Mouse (Mus musculus) bone marrow macrophage, adult 2 months (primary cell): ENCODE measurements around the gene Sept11. TPM values are rescaled to one million over a fixed set of nuclear protein-coding genes. Genes with fewer than 3 reads are reported as not detected.

Experiments used
- H3K27ac ChIP-seq: 2 replicates; pipeline ENCODE4 v1.5.1; 2012; ENCODE audit warnings: low read depth, low read length; ENCODE audit not compliant: insufficient read depth
- H3K4me1 ChIP-seq: 2 replicates; pipeline ENCODE4 v1.6.1; 2012; ENCODE audit warnings: low read length; ENCODE audit not compliant: control insufficient read depth, insufficient read depth
- H3K4me3 ChIP-seq: 2 replicates; pipeline ENCODE4 v1.5.1; 2012; ENCODE audit warnings: mild to moderate bottlenecking, low read length, moderate library complexity; ENCODE audit not compliant: insufficient read depth
- CTCF ChIP-seq: IDR thresholded peaks from 2 replicates; pipeline ENCODE4 v1.5.1; 2012; ENCODE audit warnings: low read depth, mild to moderate bottlenecking, low read length, moderate library complexity
- POLR2A ChIP-seq: IDR thresholded peaks from 2 replicates; pipeline ENCODE4 v1.6.1; 2012; ENCODE audit warnings: mild to moderate bottlenecking, low read depth, low read length, borderline replicate concordance
- polyA plus RNA-seq: library from polyadenylated mRNA; stranded (reverse); fragments of >200 nt; gene quantifications from 2 replicates; pipeline ENCODE4 v1.2.4, GENCODE M21; 2012; ENCODE audit not compliant: missing spikeins, insufficient read depth, insufficient read length

Gene Sept11
- polyA plus RNA-seq, 1 experiment: 23.7 TPM

- no peaks in the 10 kb centered on the region for H3K4me1 ChIP-seq
- H3K4me3 ChIP-seq: no peak overlapping the region
- H3K27ac ChIP-seq: no peak overlapping the region
- TF ChIP-seq CTCF (no peak), POLR2A (no peak)
These were observed 128.4 kb downstream of the Sept11 start for GRCm38 (mm10) chr5:93221661-93222060.

GRCm38 (mm10) chr5:93224549-93224948, 131.3 kb downstream of the Sept11 start:
- TF ChIP-seq CTCF (no peak), POLR2A (no peak)
- Histone ChIP-seq H3K4me3 (no peak overlapping the region), H3K27ac (no peak overlapping the region), H3K4me1 (no peaks in the 10 kb centered on the region)

Other genes with a start within 250 kb of the Sept11 start
- gene Sowahb, start 48.4 kb upstream of the Sept11 start, polyA plus RNA-seq: not detected in 2 replicates
- 227 and 234 TPM in 2 replicates for gene Ccni, start 113.1 kb downstream of the Sept11 start, polyA plus RNA-seq
- gene 2010109A12Rik, start 113.1 kb downstream of the Sept11 start, polyA plus RNA-seq: 0.75 TPM in 1 of 2 replicates, not detected in the other
- gene Ccng2, start 173.8 kb downstream of the Sept11 start, polyA plus RNA-seq: 51.0 and 56.6 TPM in 2 replicates